Mouse (Mus musculus) lung, postnatal 36 days (tissue): ENCODE results near the gene Ngfr.

Experiments
- DNase-seq: peaks from one replicate; pipeline ENCODE4 v3.0.0; 2022; ENCODE audit warnings: mixed read lengths

Gene Ngfr

DNA sequence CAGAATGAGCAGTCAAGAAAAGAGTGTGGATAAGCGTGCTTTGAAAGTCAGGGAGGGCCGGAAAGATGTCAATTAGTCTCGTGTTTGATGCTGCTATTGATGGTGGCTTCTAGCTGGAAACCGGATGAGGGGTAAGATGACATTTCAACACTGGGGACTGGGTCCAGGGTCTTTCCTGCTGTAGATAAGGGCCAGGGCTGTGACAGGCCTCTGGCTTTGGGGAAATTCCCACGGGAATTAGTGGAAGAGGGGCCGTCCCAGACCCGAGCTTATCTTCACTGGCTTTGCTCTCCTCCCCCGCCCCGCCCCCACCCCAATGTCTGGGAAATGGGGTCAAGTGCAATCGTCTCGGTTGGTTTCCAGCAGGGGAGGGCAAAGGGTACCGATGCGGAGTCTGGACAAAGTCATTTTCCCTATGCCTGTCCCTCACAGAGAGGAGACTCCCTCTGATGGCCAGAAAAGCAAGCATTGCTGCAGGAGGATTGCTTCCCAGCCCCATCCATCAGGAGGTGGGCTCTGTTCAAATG lies 7.2 kb upstream of the Ngfr start:
- DNase-seq: no peak

DNA sequence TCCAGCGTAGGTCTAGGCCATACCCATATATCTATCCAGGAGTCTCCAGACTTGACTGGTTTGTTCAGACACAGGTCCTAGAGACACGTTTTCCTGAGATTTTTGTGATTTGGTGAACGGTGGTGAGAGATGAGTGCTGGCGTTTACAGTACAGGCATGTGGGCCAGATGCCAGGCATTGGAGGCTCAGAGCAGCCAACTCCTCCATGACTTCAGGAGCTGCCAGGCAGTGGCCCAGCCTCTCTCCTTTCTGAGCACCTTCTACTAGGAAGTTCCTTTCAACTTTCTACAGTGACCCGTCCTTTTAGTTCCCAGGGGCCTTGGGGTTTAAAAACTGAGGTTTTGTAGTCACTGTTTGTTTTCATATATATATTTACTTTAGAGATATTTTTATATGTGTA lies 6.0 kb upstream of the Ngfr start:
- no peak for DNase-seq

DNA sequence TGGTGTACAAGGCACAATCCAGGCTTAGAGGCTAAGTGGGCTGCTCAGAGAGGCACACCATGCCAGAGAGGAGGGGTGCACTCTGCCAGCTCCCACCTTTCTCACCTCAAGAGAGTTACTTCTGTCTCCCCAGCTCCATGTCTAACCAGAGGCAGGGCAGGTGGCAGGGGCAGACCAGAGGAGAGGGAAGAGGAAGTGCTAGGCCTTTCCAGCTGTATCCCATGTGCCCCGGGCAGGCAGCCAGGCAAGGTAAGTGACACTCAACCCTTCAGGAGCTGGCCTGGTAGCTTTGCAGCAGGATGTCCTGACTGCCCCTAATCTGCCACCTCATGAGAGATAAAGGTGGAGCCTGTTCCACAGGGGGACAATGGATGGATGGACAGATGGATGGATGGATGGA lies 5.2 kb upstream of the Ngfr start:
- DNase-seq: peak; percentile 49

DNA sequence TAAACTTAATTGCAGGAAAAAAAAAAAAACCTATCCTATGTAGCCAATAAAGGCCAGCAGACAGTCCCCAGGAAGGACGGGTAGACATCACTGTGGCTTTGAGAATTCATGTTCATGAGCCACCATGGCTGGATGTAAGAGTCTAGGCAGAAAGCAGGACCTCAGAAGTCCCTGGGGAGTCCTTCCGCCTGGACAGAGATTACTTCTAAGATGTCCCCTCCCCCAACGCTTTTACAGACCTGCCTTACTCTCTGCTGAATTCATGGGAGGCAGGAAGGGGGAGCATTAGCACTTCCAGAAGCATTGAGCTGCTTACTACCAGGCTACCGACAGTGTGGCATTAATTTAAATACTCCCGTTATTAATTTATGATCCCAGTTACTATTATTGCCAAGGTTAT lies 1.7 kb upstream of the Ngfr start:
- no peak for DNase-seq

DNA sequence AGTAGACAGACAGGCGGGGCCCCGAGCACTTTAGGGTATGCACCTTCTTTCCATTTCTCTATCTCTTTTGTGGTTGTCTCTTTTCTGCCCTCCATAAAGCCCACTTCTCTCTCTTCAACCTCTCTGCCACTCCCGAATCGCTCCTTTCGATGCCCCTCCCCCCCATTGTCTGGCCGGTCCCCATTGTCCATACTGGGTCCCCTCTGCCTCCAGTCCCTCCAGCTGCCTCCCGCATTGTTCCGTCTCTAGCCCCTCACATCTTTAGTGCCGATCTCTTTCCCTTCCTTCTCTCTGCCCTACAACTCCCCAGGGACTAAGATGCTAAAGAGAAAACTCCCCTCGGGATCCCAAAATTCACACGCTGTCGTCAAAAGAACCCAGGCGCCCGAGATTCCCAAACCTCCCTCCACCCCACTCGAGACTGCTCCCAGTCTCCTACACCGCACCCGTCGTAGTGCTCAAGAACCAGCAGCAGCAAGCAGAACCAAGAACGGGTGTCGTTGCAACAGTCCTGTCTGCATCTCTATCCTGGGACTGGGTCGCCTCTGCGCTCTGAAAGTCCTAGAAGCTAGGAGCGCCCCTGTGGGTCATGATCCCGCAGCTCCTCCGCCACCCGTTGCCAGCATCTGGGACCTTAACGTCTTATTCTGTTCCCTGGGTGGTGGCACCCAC lies 648 bp downstream of the Ngfr start:
- DNase-seq: no peak

DNA sequence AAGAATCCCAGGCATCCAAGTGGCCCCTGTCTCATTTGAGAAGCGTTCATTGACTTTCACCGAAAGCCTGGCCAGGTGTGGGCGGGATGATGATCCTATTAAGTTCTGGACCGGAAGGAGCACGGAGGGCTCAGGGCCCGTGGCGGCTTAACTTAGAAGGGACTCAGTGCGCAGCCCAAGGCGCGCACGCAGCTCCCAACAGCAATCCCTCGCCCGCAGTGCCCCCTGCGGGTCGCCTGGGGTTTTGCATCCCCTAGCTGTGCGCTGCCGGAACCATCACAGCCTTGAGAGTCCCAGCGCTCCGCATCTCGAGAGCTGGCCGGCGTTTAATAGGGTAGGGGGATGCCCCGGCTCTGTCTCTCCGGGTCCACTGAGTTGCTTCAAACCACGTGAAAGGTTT lies 1.4 kb downstream of the Ngfr start:
- DNase-seq: peak; percentile 83

DNA sequence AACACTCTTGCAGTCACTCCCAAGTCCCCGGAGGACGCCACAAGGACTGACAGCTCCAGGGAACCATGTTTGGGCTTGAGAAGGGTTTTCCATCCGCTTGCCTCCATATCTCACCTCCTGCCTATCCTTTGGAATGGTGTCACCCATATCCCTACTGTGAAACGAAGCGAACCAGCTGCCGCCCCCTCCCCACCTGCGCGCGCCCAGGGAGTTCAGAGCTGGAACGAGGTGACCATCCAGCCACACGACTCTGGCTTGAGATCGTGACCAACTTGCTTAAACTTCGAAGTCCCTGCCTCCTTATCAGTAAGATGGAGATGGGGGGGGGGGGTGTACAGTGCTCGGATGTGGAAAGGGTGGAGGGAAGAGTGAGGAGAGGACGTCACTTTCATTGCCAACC lies 1.9 kb downstream of the Ngfr start:
- DNase-seq: no peak

DNA sequence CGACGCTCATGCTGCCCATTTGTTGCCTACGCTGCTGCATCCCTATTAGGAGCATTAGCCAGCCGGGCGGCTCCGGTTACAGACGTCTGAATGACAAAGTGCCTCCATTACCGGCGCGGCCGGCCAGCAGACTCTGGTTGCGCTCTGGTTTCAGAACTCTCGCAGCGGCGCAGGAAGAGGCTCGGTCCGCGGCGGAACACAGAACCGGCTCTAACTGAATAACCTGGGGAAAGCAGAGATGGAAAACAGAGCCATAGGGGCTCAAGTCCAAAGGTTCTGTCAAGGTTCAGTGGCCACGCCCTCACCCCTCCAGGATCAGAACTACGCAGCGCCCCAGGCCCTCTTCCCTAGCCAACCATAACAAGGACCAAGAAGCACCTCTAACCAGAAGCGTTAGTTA lies 2.3 kb downstream of the Ngfr start:
- DNase-seq: peak; percentile 19

DNA sequence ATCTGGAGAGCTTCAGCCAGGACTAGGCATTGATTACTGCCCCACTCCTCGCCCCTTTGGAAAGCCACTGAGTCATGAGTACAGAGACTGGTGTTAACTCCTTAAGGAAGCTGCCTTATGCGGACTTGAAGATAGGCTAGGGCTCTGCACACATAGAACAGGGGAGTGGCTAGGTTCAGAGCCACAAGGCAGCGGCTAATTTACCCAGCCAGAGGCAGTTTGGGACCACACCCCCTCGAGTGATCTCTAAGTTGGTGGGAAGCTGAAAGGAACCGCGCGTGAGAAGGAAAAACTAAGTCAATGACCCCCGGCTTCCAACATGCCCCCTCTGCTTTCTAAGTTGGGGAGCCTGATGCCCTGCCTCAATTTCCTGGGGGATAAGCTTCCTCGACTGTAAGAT lies 2.9 kb downstream of the Ngfr start:
- no peak for DNase-seq

DNA sequence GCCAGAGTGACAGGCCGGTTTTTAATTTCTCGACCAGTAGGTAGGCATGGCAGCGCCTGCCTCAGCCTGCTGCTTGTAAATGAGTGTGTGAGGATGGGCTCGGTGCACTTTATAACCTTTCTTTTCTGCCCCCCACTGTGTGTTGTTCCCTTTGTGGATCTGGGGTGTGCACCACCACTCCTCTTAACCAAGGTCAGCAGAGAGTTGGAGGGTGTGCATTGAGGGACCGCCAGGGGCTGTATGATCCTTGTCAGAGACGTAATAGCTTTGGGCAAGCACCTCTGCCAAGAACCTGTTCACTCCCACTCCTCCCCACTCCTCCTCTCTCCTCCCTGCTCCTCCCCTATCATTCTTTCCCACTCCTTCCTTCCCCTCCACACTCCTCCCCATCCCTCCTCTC lies 4.1 kb downstream of the Ngfr start:
- no peak for DNase-seq

DNA sequence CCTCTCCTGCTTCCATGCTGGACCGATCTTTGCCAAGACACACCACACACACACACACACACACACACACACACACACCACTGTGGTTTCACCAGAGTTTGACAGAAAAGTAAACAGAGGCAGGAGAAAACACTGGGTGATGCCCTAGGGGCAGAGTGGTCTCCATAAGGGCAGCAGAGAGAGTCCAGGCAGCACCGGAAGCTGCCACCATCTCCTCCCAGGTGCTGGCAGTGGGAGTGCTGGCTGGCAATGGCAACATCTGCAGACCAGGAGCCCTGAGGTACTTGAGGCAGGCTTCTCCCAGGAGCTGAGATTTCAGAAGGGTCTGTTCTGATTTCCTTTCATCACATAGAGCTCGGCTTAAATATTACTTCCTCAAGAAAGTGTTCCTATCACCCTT lies 5.3 kb downstream of the Ngfr start:
- DNase-seq: no peak

DNA sequence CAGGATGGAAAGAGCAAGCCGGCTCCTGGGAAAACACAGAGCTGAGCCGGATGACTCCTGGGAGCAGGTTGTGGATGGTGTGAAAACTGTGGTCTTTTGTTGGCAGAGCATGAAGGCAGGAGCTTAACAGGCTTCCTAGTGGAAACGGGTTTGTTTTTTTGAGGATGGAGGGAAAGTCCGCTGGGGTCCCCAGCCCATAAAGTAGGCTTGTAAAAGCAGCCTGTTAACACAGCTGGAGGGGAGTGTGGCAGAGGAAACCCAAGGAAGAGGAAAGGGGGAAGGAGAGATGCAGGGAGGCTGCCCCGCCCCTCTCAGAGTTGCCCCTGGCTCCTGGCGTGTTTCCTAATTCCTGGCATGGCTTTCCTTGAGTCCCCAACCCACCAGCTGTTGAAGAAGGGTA lies 8.1 kb downstream of the Ngfr start:
- DNase-seq: no peak

DNA sequence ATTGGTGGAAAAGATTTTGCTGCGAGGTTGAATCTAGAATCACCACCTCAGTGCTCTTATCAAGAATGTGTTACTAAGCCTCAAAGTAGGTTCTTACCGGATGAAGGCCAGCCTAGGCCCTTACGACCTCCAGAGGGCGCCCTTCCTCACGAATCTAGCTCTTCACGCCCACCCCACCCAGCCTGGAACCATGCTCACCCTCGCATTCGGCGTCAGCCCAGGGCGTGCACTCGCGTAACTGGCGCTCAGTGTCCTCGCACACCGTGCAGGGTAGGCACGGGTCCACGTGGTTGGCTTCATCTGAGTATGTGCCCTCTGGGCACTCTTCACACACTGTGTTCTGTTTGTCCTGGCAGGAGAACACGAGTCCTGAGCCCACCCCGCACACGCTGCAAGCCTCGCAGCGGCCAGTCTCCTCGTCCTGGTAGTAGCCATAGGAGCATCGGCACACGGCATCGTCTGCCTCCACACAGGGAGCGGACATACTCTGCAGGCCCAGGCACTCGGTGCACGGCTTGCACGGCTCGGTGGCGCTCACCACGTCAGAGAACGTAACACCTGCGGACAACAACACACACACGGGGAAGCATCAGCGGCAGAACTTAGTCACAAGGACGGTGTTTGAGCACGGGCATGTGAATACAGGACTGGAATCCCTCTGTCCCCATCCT lies 9.6 kb downstream of the Ngfr start:
- peak; percentile 50 for DNase-seq

DNA sequence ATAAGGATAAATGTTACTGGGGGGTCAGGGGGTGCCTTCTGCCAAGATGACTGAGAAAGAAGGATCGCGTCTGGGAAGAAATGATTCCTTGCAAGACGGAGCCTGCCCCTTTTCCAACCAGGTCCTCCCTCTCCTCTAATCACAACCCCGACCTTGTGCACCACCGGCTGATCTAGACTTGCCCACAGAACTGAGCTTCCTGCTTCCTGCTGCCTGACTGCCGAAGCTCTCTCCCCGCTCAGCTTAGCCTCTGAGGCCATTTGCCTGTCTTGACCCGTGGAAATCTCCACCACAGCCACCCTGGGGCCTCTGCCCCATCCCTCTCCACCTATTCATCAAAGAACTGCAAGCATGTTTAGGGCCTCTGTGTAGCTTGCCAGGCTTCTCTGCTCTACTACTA lies 11.2 kb downstream of the Ngfr start:
- DNase-seq: no peak

DNA sequence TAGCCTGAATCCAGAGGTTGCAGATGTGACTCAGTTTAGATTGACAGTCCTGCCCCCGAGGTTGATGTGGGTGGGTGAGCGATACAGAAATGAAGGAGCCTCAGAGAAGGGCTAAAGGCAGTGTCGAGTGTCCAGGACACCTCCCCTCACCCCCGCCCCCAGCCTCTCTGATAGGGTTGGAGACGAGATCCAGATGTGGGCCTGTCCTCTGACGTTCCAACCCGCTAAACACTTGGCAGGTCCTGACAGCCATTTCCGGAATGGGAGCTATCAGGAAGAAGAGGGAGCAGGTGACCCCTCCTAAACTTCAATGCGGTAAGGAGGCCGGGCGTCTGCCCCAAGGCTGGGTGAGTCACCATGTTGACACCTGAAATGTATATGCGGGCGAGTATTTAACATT lies 11.7 kb downstream of the Ngfr start:
- DNase-seq: no peak

DNA sequence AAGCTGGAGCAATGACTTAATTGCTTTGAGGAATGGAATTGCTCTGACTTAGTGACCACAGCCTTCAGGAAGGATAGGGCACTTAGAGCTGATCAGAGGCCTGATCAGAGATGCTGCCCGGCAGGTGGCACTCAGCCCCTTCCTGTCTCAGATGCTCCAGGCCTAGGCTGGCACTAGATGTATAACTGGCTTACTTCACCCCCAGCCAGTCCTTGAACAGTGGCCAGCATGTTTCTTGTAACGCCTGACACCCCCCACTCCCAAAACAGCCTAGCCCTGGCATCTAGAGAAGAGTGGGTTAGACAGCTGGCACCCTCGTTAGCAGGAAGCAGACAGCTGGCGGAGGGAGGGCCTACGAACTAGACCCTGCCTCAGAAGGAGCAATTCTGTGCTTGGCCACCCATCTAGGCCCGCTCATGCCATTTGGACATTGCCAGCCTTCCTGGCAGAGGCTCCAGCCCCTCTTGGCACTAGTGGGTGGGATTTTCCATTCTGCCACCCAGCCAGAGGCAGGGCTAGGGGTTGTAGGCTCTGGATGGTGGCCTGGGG lies 12.7 kb downstream of the Ngfr start:
- DNase-seq: no peak

DNA sequence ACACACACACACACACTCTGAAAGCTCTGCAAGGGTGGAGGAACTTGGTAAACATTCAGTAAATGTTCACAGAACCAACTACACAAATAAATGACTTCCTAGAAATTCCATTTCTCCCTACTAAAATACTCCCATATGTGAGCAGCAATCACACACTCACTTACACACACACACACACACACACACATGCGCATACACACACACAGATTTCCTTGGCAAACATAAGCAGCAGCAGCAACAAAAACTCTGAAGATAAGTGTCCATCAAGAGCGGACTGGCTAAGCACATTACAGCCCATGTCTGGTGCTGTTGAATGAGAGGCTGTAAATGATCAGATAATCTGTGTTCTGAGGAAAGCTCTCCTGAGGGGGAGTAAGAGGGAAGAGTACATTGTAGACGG lies 15.3 kb downstream of the Ngfr start:
- no peak for DNase-seq

DNA sequence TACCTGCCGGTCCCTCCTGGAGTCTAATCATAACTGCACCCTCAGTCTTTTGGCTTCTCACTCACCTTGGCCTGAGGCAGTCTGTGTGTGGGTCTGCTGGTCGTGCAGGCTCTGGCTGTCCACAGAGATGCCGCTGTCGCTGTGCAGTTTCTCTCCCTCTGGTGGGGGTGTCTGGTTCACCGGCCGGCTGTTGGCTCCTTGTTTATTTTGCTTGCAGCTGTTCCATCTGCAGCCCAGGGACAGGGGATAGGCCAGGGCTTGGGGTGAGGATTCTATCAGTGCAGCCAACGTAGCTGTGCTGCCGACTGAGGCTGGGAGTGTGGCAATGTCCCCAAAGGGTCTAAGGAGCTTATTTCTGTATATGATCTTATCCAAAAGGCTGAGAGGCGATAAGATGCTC lies 15.8 kb downstream of the Ngfr start:
- DNase-seq: no peak

DNA sequence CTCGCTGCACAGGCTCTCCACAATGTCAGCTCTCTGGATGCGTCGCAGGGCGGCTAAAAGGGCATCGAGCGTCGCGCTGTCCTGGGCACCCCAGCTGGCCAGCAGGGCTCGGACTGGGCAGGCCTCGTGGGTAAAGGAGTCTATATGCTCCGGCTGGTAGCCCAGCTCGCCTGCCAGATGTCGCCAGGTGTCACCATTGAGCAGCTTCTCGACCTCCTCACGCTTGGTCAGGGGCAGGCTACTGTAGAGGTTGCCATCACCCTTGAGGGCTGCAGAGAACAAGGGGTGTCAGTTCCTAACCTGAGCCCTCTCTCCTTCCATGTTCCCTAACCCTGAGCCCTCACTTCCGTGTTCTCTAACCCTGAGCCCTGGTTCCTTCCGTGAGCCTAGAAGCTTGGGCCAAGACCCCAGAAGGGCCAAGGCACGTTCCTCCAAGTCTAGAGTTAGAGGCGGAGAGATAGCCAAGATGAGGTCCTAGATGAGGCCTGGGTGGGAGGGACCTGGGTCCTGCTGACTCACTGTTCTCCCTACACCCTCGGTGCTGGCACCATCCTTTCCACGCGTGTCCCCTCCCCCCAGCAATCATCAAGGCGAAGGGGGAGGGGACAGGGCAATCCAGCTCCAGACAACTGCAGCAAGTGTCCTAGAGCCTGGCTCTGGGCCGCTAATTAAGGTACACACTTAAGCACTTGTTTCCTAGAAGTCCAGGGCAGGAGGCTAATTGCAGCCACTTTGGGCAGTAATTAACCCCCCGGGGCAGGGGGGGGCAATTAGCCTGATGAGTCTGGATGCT lies 16.5 kb downstream of the Ngfr start:
- no peak for DNase-seq

DNA sequence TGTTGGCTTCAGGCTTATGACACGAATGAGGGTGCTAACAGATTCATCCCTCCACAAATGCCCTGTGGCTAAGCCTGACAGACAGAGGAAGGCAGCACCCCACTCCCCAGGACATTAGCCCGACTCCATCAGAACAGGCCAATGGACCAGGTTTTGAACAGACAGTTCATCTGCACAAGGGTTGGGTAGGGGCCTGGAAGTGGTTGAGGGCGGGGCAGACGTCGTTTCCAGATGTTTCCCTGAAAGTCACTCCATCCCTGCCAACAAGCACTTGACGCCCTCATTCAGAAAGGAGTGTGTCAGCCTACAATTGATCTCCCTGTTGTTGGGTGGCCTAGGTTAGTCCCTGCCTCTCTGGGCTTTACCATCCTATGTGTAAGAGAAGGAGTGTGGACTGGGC lies 17.6 kb downstream of the Ngfr start:
- DNase-seq: no peak

DNA sequence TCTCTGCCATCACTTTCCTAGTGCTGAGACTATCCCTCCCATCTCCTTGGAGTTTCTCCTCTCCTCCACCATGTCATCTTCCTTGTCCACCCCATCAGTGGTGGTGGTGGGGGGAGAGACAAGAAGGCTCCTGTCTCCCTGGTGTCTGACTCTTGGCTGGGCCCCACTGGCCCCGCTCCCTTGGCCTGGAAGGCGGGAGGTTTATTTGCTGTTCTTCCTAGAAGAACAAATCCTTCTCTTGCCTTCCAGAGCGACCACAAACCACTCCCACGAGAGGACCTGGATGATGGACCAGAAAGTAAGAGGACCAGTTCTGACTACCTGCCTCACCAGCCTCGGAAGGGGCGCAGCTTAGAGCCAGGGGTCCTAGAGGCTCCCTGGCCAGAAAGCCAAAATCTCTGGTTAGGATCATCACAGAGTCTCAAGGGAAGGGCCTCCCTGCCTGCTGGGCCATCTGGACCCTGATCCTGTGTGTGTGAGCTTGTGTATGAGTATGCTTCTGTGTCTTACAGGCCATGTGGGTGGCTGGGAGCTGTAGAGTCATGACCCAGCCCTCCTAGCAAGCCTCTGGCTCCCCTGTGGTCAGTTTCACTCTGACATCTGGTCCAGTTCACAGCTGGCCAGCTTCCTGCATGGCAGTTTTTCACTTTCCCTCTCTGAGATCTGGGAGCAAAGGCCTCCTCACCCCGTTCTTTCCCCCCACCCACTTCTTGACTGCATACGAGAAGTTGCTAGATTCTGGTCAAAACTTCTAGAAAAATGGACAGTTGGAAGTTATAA lies 19.4 kb downstream of the Ngfr start:
- DNase-seq: no peak

DNA sequence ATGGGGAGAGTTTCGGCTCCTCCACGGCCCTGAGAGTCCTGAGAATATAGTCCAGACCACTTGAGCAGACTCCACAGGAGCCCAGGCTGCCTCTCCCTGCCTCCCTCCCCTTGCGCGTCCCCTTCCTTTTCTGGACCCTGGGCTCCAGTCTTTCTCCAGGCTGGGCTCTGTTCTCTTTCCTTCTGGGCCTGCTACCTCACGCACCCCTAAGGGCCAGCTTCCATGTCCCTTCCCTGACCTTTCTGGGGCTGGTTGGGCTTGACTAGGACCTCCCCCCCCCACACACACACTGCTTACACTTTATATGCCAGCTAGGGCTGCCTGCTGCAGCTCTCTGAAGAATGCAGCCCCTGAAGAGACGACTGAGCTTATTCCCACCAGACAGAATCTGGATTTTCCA lies 20.2 kb downstream of the Ngfr start:
- no peak for DNase-seq

DNA sequence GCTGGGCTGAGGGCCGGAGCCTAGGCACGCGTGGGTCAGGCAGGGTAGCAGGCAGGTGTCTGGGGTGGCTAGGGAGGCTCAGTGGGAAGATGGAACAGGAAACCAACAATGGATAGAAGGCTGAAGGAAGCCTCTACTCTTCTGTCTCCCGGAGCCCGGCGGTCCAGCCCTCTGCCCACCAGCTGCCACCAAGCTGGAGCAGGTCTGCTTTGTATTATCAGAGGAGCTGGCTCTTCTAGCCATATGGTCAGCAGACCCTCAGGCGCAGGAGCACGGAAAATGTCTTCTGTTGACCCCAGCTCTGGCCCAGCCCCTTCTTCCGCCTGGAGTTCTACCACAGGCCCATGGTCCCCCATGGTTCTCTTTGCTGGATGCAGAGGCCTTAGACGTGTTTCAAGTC lies 22.2 kb downstream of the Ngfr start:
- DNase-seq: no peak
